ENCODE assay signal across 26 mouse cellular contexts in genomic region chr9:18705628-18706027, GRCm38 (mm10). TPM values are rescaled to one million over a fixed set of nuclear protein-coding genes. Genes with fewer than 3 reads are reported as not detected.
"Had no signal": no experiment of that assay in that cellular context is flagged by ENCODE, and none has a peak within 500 bp of the region (broad histone marks: within the 10 kb centered on the region; RNA-seq: fewer than 3 reads in every experiment).

No protein-coding gene starts in this region.

- H3K4me1 ChIP-seq: midbrain, embryonic 10.5 days; midbrain, embryonic 12.5 days; neural tube, embryonic 13.5 days; neural tube, embryonic 15.5 days had no signal

- DNase-seq: lung, adult 18-20 months; lung, embryonic 14.5 days; lung, postnatal 10 days; lung, postnatal 4 days; retina, postnatal 1 day; right cerebral cortex, adult 18-20 months; right cerebral cortex, postnatal 25 days; right cerebral cortex, postnatal 4 days; spleen, adult 18-20 months; thymus, adult 18-20 months; thymus, postnatal 14 days; thymus, postnatal 36 days had no signal

- H3K27me3 ChIP-seq: midbrain, embryonic 12.5 days; neural tube, embryonic 13.5 days; neural tube, embryonic 15.5 days had no signal

- H3K9ac ChIP-seq: lung, embryonic 14.5 days; midbrain, embryonic 12.5 days; neural tube, embryonic 13.5 days; neural tube, embryonic 15.5 days had no signal

- ATAC-seq: midbrain, embryonic 16.5 days had no signal

- H3K9me3 ChIP-seq: midbrain, embryonic 10.5 days; midbrain, embryonic 12.5 days; neural tube, embryonic 13.5 days; neural tube, embryonic 15.5 days had no signal

- H3K4me3 ChIP-seq: midbrain, embryonic 10.5 days; midbrain, embryonic 12.5 days; myocyte; neural tube, embryonic 13.5 days; neural tube, embryonic 15.5 days had no signal

- H3K36me3 ChIP-seq: midbrain, embryonic 10.5 days; midbrain, embryonic 12.5 days; neural tube, embryonic 13.5 days; neural tube, embryonic 15.5 days had no signal

- H3K4me2 ChIP-seq: lung, embryonic 14.5 days; midbrain, embryonic 12.5 days; neural tube, embryonic 13.5 days; neural tube, embryonic 15.5 days had no signal

- H3K27ac ChIP-seq: midbrain, embryonic 10.5 days; midbrain, embryonic 12.5 days; neural tube, embryonic 13.5 days; neural tube, embryonic 15.5 days had no signal

RNA-seq across cellular contexts. Expression of gene Muc16, which starts 31.3 kb away (rescaled TPM):
- total RNA-seq: megakaryocyte-erythroid progenitor cell, adult 5-6 weeks had no signal
- polyA plus RNA-seq: midbrain, embryonic 10.5 days; midbrain, embryonic 12.5 days; midbrain, embryonic 16.5 days; myocyte; neural tube, embryonic 11.5 days; neural tube, embryonic 13.5 days; small intestine, adult 2 months had no signal

RNA-seq across cellular contexts. Expression of gene Olfr24, which starts 58.2 kb away (rescaled TPM):
- total RNA-seq: megakaryocyte-erythroid progenitor cell, adult 5-6 weeks had no signal
- polyA plus RNA-seq: liver, embryonic 16.5 days; lung, embryonic 14.5 days; lung, embryonic 16.5 days; midbrain, embryonic 10.5 days; midbrain, embryonic 12.5 days; midbrain, embryonic 16.5 days; myocyte; neural tube, embryonic 11.5 days; neural tube, embryonic 13.5 days; neural tube, embryonic 15.5 days; small intestine, adult 2 months; stomach, embryonic 14.5 days; stomach, embryonic 16.5 days; thymus, postnatal 0 days had no signal
